Mouse (Mus musculus): ENCODE data around the gene Qtrt2.

Gene Qtrt2

GRCm38 (mm10) chr16:43925001-43925558 lies 1.5 kb downstream of the Qtrt2 start:
- no peak for DNase-seq (ENCODE audit: low spot score)

GRCm38 (mm10) chr16:43922630-43923029 lies 4.0 kb downstream of the Qtrt2 start:
- DNase-seq (ENCODE audit: low spot score), result no peak

GRCm38 (mm10) chr16:43922024-43922423 lies 4.6 kb downstream of the Qtrt2 start:
- no peak for DNase-seq (ENCODE audit: low spot score)

- DNase-seq (ENCODE audit: low spot score), result no peak
These were observed 7.7 kb downstream of the Qtrt2 start for GRCm38 (mm10) chr16:43918867-43919266.

GRCm38 (mm10) chr16:43908881-43909280 lies 17.7 kb downstream of the Qtrt2 start:
- DNase-seq (ENCODE audit: low spot score), result no peak

- DNase-seq (ENCODE audit: low spot score), result no peak
These were observed 26.0 kb downstream of the Qtrt2 start for GRCm38 (mm10) chr16:43900571-43900970.

GRCm38 (mm10) chr16:43900138-43900537 lies 26.5 kb downstream of the Qtrt2 start:
- no peak for DNase-seq (ENCODE audit: low spot score)

GRCm38 (mm10) chr16:43894501-43894900 lies 32.1 kb downstream of the Qtrt2 start:
- no peak for DNase-seq (ENCODE audit: low spot score)

- DNase-seq (ENCODE audit: low spot score), result no peak
These were observed 35.8 kb downstream of the Qtrt2 start for GRCm38 (mm10) chr16:43890747-43891336.

GRCm38 (mm10) chr16:43890005-43890336 lies 36.6 kb downstream of the Qtrt2 start:
- DNase-seq (ENCODE audit: low spot score), result no peak

- DNase-seq (ENCODE audit: low spot score), result peak; percentile 99
These were observed 37.2 kb downstream of the Qtrt2 start, which contains the start of gene Ccdc191 for GRCm38 (mm10) chr16:43889208-43890004. Gene Ccdc191 (plus strand): TSS chr16:43889800.

GRCm38 (mm10) chr16:43882329-43882728 lies 44.3 kb downstream of the Qtrt2 start:
- no peak for DNase-seq (ENCODE audit: low spot score)

- no peak for DNase-seq (ENCODE audit: low spot score)
These were observed 45.0 kb downstream of the Qtrt2 start for GRCm38 (mm10) chr16:43881636-43882035.

GRCm38 (mm10) chr16:43879769-43880168 lies 46.8 kb downstream of the Qtrt2 start:
- DNase-seq (ENCODE audit: low spot score), result no peak

GRCm38 (mm10) chr16:43871419-43871818 lies 55.2 kb downstream of the Qtrt2 start:
- no peak for DNase-seq (ENCODE audit: low spot score)

- no peak for DNase-seq (ENCODE audit: low spot score)
These were observed 56.8 kb downstream of the Qtrt2 start for GRCm38 (mm10) chr16:43869805-43870204.

GRCm38 (mm10) chr16:43860624-43861023 lies 66.0 kb downstream of the Qtrt2 start:
- DNase-seq (ENCODE audit: low spot score), result no peak

- DNase-seq (ENCODE audit: low spot score), result no peak
These were observed 67.6 kb downstream of the Qtrt2 start for GRCm38 (mm10) chr16:43858941-43859476.

GRCm38 (mm10) chr16:43849839-43850238 lies 76.8 kb downstream of the Qtrt2 start:
- no peak for DNase-seq (ENCODE audit: low spot score)

GRCm38 (mm10) chr16:43841236-43841635 lies 85.4 kb downstream of the Qtrt2 start:
- no peak for DNase-seq (ENCODE audit: low spot score)

GRCm38 (mm10) chr16:43831957-43832356 lies 94.7 kb downstream of the Qtrt2 start:
- no peak for DNase-seq (ENCODE audit: low spot score)

GRCm38 (mm10) chr16:43827492-43827891 lies 99.1 kb downstream of the Qtrt2 start:
- DNase-seq (ENCODE audit: low spot score), result no peak

- no peak for DNase-seq (ENCODE audit: low spot score)
These were observed 108.2 kb downstream of the Qtrt2 start for GRCm38 (mm10) chr16:43818404-43818803.

All from urinary bladder, postnatal 14 days (tissue).